Mouse (Mus musculus): ENCODE measurements at regions not wholly inside any gene's neighbourhood (a gene's known extent, or its start where the extent isn't known, plus 50 kb on each side); places are given as distances from the start of the nearest gene placed in this dataset.
A peak's percentile ranks its signal among the peaks of the same experiment; 100 is the strongest.

DNA sequence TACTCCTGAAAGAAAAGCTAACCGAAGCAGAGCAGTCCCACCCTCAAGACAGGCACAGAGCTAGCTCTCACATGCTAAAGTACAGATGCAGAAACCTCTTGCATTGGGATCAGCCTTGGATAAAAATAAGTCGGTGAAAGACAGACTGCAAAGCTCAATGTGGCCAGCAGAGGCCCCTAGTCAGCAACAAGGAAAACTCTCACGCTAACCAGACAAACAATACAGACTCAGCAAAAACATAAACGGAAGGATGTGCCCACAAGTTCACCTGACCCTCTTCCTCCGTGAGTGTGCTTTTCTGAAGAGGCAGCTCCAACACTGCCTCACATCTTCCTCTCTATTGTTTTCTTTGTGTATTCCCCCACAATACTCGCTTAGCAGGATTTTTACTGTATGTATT is 77.8 kb downstream of the Rpia start:
- DNase-seq (ENCODE audit: low spot score in 2 of 2) = peak in 1 of 2 experiments; percentile 33

DNA sequence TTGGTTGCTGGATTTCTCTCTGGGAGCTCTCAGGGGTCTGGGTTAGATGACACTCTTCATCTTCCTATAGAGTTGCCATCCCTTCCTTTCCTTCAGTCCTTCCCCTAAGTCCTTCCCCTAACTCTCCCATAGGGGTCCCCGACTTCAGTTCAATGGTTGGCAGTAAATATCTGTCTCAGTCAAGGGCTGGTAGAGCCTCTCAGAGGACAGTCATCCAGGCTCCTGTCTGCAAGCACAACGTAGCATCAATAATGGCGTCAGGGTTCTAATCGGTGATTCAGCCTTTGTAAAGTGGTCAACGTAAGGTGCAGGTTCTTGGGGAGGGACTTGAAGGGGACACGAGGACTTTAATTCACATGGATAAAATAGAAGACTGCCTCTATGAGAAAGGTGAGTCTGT is 78.4 kb downstream of the Rpia start:
- no peak for DNase-seq (ENCODE audit: low spot score in 2 of 2)

DNA sequence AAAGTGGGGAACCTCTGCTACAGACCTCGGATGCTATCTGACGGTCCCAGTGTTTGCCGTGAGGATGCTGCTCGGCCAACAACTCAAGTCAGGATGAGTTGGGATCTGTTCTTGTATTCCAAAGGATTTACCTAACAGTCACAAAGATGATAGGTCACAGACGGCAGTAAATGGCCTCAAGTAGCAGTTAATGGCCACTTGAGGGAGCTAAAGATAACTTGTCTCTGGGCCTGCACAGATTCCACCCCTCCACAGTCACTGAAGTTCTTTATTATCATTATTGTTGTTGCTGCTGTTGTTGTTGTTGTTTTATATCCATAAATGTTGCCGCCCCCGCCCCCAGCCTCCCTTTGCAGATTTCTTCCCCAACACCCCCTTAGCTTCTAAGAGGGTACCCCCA is 78.9 kb downstream of the Rpia start:
- DNase-seq (ENCODE audit: low spot score in 2 of 2) = no peak

DNA sequence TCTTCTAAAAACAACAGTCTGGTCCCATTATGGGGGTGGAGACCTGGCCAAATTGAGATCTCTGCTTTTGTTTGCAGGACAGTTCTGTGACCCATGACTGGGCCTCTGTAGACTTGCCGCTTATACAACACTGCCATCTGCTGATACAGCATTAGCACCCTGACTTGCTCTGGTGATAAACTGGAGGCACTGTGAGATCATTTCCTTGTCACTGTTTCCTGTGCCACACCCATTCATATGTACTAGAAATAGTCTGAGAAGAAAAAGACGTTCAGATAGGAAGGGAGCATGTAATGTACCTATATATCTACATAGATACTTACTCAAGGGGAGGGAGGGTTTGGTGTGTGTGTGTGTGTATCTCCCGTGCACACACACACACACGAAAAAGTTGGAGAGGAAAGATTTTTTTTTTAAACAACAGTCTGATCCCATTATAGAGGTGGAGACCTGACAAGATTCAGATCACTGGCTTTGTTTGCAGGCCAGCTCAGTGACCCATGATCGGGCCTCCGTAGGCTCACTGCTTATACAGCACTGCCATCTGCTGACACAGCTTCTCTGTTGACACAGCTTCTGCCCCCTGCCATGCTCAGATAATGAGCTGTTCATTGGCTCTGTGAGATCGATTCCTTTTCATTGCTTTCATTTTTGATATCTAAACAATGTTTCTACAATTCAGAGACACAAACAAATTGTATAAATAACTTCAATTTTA is 82.5 kb downstream of the Rpia start:
- DNase-seq (ENCODE audit: low spot score in 2 of 2) = peak; percentile 29 to 36

DNA sequence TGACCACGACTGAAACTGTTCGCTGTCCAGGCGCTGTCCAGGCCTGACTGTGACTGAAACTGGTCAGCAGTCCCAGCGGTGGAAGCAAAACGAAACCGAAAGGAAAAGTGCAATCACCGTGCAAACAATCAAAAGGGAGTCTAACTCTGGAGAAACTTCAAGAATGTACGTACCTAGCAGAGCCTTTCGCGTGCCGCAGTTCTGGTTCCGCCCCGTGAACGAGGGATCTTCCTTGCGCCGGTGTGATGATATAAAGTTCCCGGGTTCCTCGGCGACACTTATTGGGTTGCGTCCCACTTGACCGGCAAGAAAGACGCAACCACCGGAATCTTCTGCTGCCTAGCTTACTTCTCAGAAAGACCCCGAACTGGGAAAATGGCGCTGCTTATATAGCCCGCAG is 96.4 kb downstream of the Rpia start:
- DNase-seq (ENCODE audit: low spot score in 2 of 2) = no peak

Measured in heart, adult 9 months (tissue).